Mouse (Mus musculus) testis, adult 2 months (tissue): ENCODE results near the gene Pip5k1b.

Source experiments
- CTCF ChIP-seq: fragments of 200-500 bp; IDR thresholded peaks from 2 replicates; pipeline ENCODE4 v1.5.1; 2012; ENCODE audit warnings: low read depth, mild to moderate bottlenecking, inconsistent platforms, low read length, moderate library complexity; ENCODE audit not compliant: control insufficient read depth, insufficient read depth, insufficient replicate concordance
- POLR2A ChIP-seq: fragments of 200-500 bp; IDR thresholded peaks from 2 replicates; pipeline ENCODE4 v1.6.1; 2012; ENCODE audit warnings: low read depth, mild to moderate bottlenecking, inconsistent platforms, low read length, moderate library complexity; ENCODE audit not compliant: control insufficient read depth

- no peak for TF ChIP-seq POLR2A
- TF ChIP-seq CTCF = no peak
Measured at GRCm38 (mm10) chr19:24417659-24418004, 138.0 kb downstream of the Pip5k1b start.
